Mouse (Mus musculus) liver, embryonic 14.5 days (tissue): Measurements from ENCODE around the gene Galnt16.

Source experiments
- CTCF ChIP-seq: IDR thresholded peaks from 2 replicates; pipeline ENCODE4 v1.5.1; 2016; ENCODE audit warnings: antibody characterized with exemption, low read depth, control low read depth
- EP300 ChIP-seq: IDR thresholded peaks from 2 replicates; pipeline ENCODE4 v1.6.1; 2016; ENCODE audit warnings: antibody characterized with exemption, low read depth

DNA sequence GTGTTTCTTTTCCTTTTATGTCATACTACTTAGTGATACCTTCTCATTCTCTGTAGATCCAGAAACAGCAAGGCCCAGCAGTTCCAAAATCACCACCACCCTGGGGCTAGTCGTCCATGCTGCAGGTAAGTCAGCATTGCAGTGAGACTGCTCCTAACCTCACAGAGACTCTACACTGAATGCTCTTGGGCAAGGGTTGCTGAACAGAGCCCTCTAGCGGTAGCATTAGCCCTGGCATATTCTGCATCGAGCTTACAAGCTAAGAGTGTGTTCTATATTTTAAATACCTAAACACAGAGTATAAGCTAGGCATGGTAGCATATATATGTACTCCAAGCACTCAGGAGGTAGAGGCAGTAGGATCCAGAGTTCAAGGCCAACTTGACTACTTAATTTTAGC, 155.1 kb downstream of the Galnt16 start:
- TF ChIP-seq CTCF (peak; percentile 89), EP300 (no peak)
